Mouse (Mus musculus) G1E-ER4 (cell line): ENCODE data around the gene Ip6k1. TPM values are rescaled to one million over a fixed set of nuclear protein-coding genes. Genes with fewer than 3 reads are reported as not detected.

Experiments used
- GATA1 ChIP-seq: IDR thresholded peaks from one replicate; pipeline ENCODE4 v1.8.0; 2012; ENCODE audit warnings: low read length, inconsistent platforms
- polyA plus RNA-seq: library from polyadenylated mRNA; stranded (reverse); fragments of >175 nt; gene quantifications from 2 replicates; pipeline ENCODE4 v1.2.3, GENCODE M21; 2012

Gene Ip6k1
- polyA plus RNA-seq, 1 experiment: 109 TPM

DNA sequence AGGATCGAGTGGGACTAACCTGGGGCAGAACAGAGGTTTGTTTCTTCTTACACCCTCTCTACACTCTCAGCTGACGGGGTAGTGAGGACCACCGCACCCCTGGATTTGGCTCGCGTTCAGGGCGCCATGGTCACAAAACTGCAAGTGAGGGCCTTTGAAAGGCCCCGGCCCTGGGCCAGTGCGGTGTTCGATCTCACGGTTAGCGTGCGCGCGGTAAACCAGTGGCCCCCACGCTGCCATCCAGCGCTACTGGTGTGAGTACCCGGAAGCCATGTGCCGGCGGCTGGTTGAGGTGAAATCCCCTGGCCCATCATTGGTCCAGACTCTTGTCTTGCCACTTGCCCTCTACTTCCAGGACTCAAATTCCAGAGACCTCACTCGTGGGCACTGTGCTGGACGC, 6.8 kb upstream of the Ip6k1 start:
- no peak for TF ChIP-seq GATA1

- TF ChIP-seq GATA1: no peak
Observed at GRCm38 (mm10) chr9:107996049-107996448, 6.3 kb upstream of the Ip6k1 start, which contains the start of gene Gm20662. Gm20662 (plus strand) TSS chr9:107996349.

- TF ChIP-seq GATA1: no peak
Observed at GRCm38 (mm10) chr9:108002778-108003530, 653 bp downstream of the Ip6k1 start.

DNA sequence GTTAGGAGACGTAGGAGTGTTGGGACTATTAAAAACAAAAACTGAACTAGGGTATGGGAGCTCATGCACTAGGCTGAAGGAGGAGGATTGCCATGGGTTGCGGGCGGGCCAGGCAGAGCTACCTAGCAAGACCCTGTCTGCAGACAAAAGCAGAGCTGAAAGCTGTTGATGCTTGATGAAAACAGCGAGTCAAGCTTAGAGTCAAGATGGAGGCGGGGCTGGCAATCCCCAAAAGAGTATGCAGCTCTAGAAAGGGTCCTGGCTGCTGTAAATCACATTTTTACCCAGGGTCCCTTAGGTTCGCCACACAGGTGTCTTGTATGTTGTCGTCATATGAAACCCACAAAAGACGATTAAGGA, 1.2 kb downstream of the Ip6k1 start:
- no peak for TF ChIP-seq GATA1

DNA sequence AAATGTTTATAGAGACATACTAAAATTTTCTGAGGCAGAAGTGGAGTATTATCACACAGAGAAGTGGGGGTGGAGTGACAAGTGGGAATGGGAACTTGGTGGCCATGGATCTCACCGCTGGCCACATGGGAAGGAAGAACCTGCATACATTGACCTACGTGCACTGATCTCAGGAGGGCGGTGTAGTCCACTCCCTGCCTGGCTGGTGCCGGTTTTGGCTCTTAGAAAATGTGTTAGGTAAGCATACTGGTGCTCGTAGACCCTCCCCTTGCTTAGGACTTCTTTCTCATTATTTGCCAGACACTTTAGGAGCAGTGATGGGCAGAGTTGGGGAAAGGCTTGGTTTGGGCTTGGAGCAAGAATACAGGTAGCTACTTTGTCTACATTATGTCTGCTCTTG, 5.7 kb downstream of the Ip6k1 start:
- TF ChIP-seq GATA1: no peak

DNA sequence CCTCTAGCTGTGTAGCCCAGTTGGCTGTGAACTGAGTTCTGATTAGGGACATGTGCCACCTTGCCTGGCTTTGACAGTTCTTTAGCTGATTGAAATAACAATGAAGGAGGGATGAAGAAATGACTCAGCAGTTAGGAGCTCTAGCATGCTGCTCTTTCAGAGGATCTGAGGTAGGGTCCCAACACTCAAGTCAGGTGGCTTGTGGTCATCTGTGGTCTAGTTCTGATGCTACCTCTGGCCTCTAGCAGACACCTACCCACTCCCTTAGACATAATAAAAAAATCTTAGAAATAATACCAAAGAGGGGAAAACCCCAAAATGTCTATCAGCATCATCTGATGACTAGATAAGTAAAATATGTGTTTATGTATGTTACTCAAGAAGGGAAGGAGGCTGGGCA, 8.1 kb downstream of the Ip6k1 start:
- TF ChIP-seq GATA1: no peak

DNA sequence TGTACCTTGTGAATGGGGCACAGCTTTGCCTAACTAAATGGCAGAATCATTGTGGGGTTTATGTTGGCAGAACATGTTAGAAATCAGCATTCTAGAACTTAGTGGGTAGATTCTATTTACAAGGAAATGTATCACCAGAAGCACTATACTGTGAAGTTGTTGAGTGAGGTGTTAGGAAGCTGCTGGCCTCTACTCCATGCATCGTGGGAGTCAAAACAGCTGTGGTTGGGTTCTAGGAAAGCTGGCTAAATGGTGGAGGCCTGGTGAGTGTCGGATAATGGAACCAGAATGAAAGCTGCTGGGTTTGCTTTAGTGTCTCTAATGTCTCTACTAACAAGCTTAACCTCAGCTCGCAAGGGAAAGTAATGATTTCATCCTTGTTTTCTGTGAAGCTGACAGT, 14.8 kb downstream of the Ip6k1 start:
- TF ChIP-seq GATA1: no peak

DNA sequence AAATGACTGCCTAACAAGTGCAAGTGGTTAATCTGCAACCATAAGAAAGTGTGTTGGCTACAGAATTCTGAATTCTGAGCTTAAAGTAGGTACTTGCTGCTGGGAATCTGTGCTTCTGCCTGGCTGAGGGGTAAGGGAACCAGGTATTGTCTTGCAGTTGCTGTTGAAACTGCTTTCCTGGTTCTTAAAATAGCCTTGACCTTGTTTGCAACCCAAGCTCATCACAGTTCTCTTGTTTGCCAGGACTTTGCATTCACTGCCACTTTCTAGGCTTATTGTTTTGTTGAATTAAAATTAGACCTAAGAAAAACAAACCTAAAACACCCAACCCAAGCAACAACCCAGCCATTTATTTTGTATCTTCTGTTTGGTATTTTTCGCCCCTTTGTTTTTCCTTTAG, 18.4 kb downstream of the Ip6k1 start:
- no peak for TF ChIP-seq GATA1

GRCm38 (mm10) chr9:108023216-108023615, 20.9 kb downstream of the Ip6k1 start:
- TF ChIP-seq GATA1: no peak

DNA sequence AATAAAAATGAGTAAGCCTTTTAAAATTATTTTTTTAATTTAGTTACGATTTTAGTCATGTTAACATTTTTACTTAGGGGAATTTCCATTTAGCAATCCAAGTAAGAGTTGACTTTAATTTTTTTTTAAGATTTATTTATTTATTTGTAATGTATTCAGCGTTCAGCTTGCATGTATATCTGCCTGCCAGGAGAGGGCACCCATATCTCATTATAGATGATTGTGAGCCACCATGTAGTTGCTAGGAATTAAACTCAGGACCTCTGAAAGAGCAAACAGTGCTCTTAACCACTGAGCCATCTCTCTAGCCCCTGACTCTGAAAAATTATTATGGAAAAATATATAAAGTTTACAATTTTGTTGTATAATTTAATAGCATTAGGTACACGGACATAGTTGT, 24.3 kb downstream of the Ip6k1 start:
- no peak for TF ChIP-seq GATA1

DNA sequence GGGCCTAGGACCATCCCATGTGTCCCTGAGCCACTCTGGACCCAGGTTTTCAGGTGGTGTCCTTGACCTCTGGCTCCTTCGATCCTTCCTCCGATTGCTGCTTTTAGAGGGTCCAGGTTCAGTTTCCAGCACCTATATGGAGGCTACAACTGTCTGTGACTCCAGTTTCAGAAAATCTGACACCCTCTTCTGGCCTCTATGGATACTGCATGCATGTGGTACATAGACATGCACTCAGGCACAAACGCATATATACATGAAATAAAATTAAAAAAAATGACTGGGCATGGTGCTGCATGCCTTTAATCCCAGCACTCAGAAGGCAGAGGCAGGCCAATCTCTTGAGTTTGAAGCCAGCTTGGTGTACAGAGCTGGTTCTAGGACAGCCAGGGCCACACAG, 25.6 kb downstream of the Ip6k1 start:
- no peak for TF ChIP-seq GATA1

GRCm38 (mm10) chr9:108032126-108032525, 29.8 kb downstream of the Ip6k1 start:
- TF ChIP-seq GATA1: no peak

DNA sequence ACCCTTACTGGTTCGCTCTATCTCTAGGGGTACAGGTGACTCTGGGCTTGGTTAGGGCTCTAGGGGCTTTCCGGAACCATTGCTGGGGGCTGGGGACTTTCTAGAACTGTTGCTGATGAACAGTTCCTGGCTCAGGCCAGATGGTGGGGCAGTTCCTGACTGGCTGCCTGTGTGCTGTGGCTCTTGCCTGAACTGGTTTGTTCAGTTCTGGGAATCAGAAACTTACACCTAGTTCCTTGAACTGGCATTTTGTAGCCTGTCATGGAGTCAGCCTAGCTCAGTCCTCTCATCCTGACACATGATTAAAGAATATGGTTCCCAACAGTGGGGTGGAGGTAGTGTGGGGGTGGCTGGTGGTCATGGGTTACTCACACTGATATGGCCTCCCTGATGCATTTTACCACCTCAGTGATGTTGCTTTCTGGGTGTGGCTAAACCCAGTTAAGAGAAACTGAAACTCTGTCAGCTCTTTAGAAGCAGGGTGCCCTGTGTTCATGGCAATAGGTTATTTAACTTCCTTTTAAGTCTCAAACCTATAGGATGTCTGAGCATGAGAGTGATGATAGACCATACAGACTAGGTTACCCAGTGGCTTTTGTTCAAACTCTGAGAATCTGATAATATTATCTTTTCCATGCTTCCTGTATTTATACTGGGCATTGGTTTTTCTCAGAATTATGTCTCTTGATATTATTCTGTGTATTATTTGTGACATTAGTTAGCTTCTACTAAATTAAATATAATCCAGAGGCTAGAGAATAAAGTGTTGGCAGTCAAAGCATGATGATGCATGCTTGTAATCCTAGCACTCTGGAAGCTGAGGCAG, 33.2 kb downstream of the Ip6k1 start:
- TF ChIP-seq GATA1: no peak

DNA sequence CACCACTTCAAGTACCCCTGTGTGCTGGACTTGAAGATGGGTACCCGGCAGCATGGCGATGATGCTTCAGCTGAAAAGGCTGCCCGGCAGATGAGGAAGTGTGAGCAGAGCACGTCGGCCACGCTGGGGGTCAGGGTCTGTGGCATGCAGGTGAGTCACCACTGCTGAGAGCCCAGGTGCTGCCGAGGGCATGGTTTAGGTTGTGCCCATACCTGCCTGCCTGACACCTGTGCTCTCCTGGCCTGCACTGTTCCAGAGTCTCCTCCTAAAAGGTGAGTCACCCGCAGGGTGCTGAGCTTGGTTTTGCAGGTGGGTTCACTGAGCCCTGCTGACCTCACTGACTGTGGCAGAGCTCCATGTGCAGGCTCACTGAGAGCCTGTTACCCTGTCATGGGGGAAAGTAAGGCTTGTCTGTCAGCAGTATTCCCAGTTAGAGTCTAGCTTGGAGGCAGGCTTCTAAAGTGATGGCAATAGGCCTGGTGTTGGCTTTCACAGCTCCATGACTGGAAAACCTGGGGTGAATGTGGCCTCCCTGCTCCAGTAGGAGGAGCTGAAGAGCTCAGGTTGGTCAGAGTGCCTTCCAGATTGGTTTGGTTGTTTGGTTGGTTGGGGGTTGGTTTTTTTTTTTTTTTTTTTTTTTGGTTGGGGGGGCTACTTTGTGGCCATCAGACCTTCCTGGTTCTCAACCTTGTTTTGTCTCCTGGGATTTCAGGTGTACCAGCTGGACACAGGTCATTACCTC, 42.6 kb downstream of the Ip6k1 start:
- TF ChIP-seq GATA1: no peak

DNA sequence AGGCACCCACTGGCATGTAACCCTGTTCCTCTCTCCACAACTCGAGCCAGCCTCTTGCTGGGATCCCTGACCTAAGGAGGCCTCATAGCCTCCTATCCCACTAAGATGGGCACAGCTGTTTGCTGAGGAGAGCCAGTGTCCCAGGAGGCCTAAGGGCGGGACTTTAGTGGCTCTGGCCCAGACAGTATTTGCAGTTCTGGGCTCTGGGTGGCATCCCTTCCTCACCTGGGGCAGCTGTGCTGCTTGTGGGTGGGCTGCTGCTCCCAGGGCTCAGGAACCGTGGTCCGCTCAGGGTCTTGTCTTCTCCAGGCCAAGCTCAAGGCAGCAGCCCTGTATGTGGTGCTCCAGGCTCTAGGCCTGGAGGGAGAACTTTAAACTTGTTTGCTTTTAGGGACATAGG, 44.3 kb downstream of the Ip6k1 start:
- no peak for TF ChIP-seq GATA1

DNA sequence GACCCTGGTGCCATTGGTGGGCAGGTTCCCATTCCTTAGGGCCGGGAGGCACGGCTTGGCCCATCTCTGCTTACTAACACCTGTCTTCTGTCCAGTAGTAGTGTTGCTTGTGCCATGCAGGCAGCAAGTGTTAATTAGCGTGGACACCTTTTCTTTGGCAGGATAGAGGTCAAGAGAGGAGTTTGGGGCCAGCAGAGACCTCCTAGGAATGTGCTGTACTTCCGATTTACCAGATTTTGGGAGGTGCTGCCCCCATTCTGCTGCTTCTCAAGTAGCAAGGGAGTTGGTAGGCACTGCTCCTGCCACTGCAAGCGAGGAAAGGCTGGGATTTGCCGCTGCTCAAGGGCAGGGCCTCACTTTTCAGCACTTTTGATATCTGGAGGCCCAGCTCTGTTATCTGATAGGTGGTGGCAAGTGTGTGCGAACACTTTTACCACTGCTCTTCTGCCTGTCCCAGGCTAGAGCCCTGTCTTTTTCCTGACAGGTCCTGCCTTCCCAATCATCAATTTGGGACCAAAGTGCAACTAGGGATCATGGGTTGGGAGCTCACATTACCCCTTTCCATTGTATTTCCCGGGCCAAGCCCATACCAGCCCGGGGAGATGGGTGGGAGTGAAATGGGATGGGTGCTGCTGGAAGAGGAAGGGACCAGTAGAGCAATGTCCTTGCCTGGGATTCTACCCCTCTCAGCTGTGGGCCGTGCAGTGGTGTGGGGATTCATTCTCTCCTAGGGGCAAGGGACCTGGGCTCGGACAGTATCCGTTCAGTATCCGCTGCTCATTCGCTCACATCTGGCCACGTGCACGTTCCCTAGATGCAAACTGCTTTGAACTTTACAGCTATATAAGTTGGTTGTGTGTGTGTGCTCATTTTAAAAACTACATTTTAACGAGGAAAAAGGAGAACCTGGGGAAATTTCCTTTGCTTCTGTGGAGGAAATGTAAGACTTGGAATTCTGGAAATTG, 45.6 kb downstream of the Ip6k1 start:
- no peak for TF ChIP-seq GATA1
